Mouse (Mus musculus) cerebellum, adult 2 months (tissue): ENCODE results near the gene Zfp354b.

Source experiments
- CTCF ChIP-seq: fragments of 200-500 bp; IDR thresholded peaks from 2 replicates; pipeline ENCODE4 v1.5.1; 2011; ENCODE audit warnings: low read depth, mild to moderate bottlenecking, control low read depth, low read length, moderate library complexity, borderline replicate concordance; ENCODE audit not compliant: insufficient read depth
- POLR2A ChIP-seq: fragments of 200-500 bp; IDR thresholded peaks from 2 replicates; pipeline ENCODE4 v1.6.1; 2011; ENCODE audit warnings: low read length, control low read depth, borderline replicate concordance; ENCODE audit not compliant: insufficient read depth

- no peak for TF ChIP-seq CTCF
- no peak for TF ChIP-seq POLR2A
Measured at GRCm38 (mm10) chr11:50943506-50943905, 12.1 kb upstream of the Zfp354b start, which contains the start of gene 4933414I15Rik.
